Mouse (Mus musculus): ENCODE measurements around the gene Tsr1. TPM values are rescaled to one million over a fixed set of nuclear protein-coding genes. Genes with fewer than 3 reads are reported as not detected.
A peak's percentile ranks its signal among the peaks of the same experiment; 100 is the strongest.

Gene Tsr1
- polyA plus RNA-seq, 3 experiments from 2014 or later: 29.2 to 46.3 (median 45.4) TPM

- ATAC-seq: no peak
These were observed 601 bp downstream of the Tsr1 start for GRCm38 (mm10) chr11:74898517-74898827.

DNA sequence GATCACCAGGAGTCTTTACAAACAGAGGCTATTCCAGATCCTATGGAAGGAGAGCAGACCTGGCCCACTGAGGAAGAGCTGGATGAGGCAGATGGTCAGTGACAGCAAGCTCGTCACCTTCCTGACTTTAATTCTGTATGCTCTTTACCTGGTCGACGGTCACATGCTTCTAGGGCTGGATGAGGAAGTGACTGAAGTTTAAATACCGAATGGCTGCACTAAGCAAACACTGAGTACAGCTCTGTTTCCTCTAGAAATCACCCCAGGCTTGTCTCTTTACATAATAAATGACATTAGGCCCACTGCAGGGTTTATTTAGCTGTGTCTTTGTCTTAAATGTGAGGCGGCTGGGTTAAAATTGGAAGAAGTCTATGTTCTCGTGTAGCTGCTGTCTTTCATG, 3.7 kb downstream of the Tsr1 start:
- no peak for ATAC-seq

DNA sequence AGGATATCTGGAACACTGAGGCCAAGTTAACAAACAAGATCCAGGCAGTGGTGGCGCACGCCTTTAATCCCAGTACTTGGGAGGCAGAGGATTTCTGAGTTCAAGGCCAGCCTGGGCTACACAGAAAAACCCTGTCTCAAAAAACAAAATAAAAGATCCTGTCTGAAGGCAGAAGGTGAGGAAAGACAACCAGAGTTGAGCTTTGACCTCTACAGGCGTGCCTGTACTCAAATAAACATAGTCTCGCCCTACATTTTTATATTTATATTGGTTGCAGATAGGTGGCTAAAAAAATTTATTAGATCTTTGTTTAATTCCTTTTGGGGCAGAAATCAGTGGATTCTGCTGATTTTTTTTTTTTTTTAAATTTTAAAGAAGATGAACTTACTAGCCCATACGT, 4.5 kb downstream of the Tsr1 start:
- ATAC-seq: no peak

DNA sequence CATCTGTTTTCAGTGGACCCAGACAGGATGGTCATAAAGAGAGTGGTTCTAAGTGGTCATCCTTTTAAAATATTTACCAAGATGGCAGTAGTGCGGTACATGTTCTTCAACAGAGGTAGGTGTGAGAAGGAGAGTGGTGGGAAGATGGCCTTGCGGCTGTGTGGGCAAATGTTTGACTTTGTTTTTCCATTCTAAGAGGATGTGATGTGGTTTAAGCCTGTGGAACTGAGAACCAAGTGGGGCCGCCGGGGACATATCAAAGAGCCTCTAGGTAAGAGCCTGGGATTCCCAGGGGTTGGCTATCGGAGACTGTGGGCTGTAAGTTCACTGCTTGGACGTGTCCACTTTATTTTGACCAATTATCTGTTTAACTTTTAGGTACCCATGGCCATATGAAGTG, 10.0 kb downstream of the Tsr1 start:
- ATAC-seq: no peak

- ATAC-seq: no peak
These were observed 10.9 kb downstream of the Tsr1 start for GRCm38 (mm10) chr11:74908618-74909399.

DNA sequence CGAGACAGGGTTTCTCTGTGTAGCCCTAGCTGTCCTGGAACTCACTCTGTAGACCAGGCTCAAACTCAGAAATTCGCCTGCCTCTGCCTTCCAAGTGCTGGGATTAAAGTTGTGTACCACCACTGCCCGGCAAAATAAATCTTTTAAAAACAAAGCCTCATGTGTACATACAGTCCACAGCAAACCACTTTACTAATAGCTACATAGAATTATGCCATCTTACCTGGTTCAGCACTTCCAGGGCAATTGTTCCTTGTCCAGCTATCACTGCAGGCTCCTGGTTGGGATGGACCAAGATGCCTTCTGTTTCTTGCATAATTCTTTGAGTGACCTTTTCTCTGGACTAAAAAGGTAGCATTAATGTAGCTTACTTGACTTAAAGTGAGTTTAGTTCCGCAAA, 12.1 kb downstream of the Tsr1 start:
- no peak for ATAC-seq

GRCm38 (mm10) chr11:74912492-74912891, 14.6 kb downstream of the Tsr1 start:
- no peak for ATAC-seq

DNA sequence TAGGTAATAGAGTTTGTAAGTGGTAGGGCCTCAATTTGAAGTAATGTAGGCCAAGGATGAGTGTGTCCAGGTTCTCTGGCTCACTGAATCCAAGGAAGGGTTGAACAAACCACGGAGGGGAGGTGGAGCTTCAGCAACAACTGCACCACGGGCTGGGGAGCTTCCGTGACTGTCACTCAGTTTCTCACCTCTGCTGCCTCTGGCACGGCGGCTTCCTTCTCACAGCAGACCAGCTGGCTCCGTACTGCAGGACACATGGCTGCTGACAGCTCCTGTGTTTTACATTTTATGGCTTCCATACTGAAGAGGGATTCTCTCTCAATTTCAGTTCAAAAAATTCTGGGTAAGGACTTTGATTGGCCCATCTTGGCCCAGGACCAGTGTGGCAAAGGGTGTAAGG, 21.4 kb downstream of the Tsr1 start:
- ATAC-seq: no peak

GRCm38 (mm10) chr11:74924149-74924548, 26.3 kb downstream of the Tsr1 start:
- ATAC-seq: no peak

- peak; percentile 77 for ATAC-seq
These were observed 27.9 kb downstream of the Tsr1 start, which contains the start of the genes Smg6 and Srr for GRCm38 (mm10) chr11:74925577-74926387. TSS of gene Smg6 (plus strand) at chr11:74925823. TSS of gene Srr (minus strand) at chr11:74925948.

- peak; percentile 53 for ATAC-seq
These were observed 28.6 kb downstream of the Tsr1 start for GRCm38 (mm10) chr11:74926388-74927005.

GRCm38 (mm10) chr11:74927236-74927725, 29.4 kb downstream of the Tsr1 start:
- ATAC-seq: no peak

DNA sequence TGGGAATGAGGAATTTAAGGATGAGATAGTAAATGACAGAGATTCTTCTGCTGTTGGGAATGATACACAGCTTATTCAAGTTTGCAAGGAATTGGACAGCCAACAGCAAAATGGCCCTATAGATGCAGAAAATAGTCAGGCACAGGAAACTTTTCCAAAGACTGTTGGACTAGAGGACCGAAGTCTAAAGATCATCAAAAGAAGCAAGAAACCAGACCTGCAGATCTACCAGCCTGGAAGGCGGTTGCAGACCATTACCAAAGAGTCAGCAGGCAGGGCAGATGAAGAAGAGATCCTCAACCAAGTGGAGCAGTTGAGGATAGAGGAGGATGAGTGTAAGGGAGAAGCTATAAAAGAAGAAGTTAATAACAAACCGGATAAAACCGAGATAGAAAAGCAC, 31.2 kb downstream of the Tsr1 start:
- no peak for ATAC-seq

DNA sequence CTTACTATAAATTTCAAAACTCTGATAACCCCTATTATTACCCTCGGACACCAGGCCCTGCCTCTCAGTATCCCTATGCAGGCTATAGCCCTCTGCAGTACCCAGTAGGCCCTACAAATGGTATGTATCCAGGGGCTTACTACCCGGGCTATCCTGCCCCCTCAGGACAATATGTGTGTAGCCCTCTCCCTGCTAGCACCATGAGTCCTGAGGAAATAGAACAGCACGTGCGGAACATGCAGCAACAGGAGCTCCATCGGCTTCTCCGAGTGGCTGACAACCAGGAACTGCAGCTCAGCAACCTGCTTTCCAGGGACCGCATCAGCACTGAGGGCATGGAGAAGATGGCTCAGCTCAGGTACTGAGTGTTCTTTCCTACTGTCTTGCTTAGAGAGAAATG, 32.5 kb downstream of the Tsr1 start:
- no peak for ATAC-seq

- ATAC-seq: peak; percentile 61
These were observed 48.5 kb downstream of the Tsr1 start for GRCm38 (mm10) chr11:74946348-74946747.

DNA sequence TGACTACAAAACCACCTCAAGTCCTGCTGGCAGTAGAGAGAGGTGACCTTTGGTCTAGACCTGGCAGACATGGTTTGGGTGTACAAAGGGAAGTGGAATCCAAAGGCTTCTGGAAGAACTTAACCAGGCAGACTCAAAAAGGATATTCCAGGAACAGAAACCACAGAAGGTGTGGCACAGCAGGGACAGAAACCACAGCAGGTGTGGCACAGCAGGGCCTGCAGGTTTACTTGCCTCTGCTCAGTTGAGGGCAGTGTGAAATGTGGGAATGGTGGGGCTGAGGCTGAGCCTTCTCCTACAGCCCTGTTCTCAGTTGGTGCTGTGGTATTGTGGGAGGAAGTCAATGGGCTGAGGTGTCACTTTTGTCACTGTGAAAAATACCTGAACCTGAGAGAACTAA, 57.0 kb downstream of the Tsr1 start:
- ATAC-seq: peak; percentile 27

- no peak for ATAC-seq
These were observed 58.1 kb downstream of the Tsr1 start for GRCm38 (mm10) chr11:74956006-74956405.

- ATAC-seq: no peak
These were observed 59.7 kb downstream of the Tsr1 start for GRCm38 (mm10) chr11:74957600-74957999.

Other genes starting within 250 kb of the Tsr1 start
- 10 to 100 TPM in 2 of 3 experiments, 1 to 10 TPM in 1; 5.9 to 11.2 (median 10.1) TPM for gene Cluh, start 248.6 kb upstream of the Tsr1 start, polyA plus RNA-seq (2017; shearing (Covaris generic))
- gene Pafah1b1, start 173.4 kb upstream of the Tsr1 start, polyA plus RNA-seq (2017; shearing (Covaris generic)): 10 to 100 TPM; 79.4 to 92.1 (median 81.5) TPM
- gene Mettl16, start 127.2 kb upstream of the Tsr1 start, polyA plus RNA-seq (2017; shearing (Covaris generic)): 10 to 100 TPM; 29.2 to 32.2 (median 31.5) TPM
- gene Mnt, start 67.2 kb upstream of the Tsr1 start, polyA plus RNA-seq (2017; shearing (Covaris generic)): 1 to 10 TPM; 4.8 to 6.5 (median 6.3) TPM
- 1 to 10 TPM; 1.2 to 3.2 (median 2.9) TPM for gene Sgsm2, start 1.0 kb upstream of the Tsr1 start, polyA plus RNA-seq (2017; shearing (Covaris generic))
- 10 to 100 TPM; 16.3 to 22.0 (median 18.9) TPM for gene Smg6, start 27.8 kb downstream of the Tsr1 start, polyA plus RNA-seq (2017; shearing (Covaris generic))
- gene Srr, start 27.9 kb downstream of the Tsr1 start, polyA plus RNA-seq (2017; shearing (Covaris generic)): 1 to 10 TPM; 6.6 to 9.5 (median 8.3) TPM